Mouse (Mus musculus) megakaryocyte progenitor cell, adult 5-6 weeks (primary cell): Measurements from ENCODE around the gene Ube4a. TPM values are rescaled to one million over a fixed set of nuclear protein-coding genes. Genes with fewer than 3 reads are reported as not detected.
"Not testable (repeated sequence)": the region's sequence is repeated elsewhere in the genome, so short reads cannot be mapped to it uniquely, and the experiment has no call there.

Experiments
- ATAC-seq: replicated peaks from 2 replicates; pipeline ENCODE4 v1.8.0; 2016; ENCODE audit warnings: mild to moderate bottlenecking, moderate TSS enrichment, inconsistent platforms; ENCODE audit not compliant: poor library complexity
- total RNA-seq, 2 experiments: library from RNA; stranded (forward) in 1 of 2; stranded (reverse) in 1 of 2; fragments of 157-497, 149-512 nt in 1 of 2; fragments of 200-1000 nt in 1 of 2; gene quantifications; 2 replicates each; pipeline versions ENCODE4 v1.2.3 to v1.2.4; 2015 to 2017

Gene Ube4a
- total RNA-seq, 2 experiments from 2014 or later, result 32.4 to 48.1 TPM

DNA sequence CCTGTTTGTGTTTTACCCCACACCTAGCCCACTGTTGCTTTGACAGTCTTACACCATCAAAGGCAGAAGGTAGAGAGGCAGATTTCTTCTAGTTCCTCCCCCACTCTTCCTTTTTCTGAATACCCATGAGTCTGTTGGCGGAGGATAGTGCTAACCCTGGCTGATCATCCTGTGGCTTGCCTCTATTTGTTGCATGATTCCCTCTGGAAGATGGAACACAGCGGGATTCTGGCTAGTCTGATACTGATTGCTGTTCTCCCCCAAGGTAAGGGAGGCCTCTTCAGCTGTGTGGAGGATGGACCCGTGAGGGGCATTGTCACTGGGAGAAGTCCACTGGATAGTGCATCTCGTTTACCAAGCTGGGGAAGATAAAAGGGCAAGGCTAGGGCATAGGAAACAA is 16.3 kb upstream of the Ube4a start, which contains the start of gene Cd3d:
Gene Cd3d (plus strand): TSS at position 111 of the 400 bp plus-strand sequence.
- ATAC-seq, result no peak

DNA sequence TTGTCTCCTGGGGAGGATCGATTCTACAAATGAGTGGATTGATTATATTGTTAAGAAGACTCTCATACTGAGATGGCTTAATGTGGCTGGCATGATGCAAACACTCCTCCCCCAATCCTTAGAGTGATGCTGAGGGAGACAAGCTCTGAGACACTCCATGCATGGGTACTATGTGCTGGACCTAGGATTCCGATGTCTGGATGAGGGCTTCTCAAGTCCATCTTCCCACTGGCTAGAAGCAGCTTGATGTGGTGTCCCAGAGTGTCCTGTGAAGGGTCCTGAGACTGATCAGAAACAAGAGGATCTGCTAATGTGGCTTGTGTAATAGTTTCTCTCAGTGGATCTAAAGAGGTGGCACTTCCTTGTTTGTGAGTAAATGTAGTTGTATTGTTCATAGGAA is 15.7 kb upstream of the Ube4a start:
- ATAC-seq, result no peak

DNA sequence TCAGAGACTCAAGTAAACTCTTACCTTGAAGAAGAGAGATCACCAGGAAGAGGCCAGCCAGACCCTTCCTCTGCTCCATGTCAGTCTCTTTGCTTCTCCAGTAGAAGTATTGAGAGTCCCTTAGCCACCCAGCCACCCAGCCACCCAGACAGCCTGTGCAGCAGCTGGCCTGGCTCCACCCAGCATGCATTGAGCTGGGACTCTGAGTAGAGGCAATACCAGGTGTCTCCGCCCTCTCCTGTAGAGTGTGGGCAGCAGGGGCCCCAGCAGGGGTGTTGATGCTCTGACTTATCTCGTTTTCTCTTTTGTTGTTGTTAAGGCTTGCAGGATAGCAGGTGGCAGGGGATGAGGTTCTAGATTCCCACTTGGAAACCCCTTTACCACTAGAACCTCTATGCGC is 14.8 kb upstream of the Ube4a start, which contains the start of gene Cd3g:
Gene Cd3g (minus strand): TSS at position 190 of the 400 bp plus-strand sequence.
- ATAC-seq, result 0 out of 2 replicates have a peak, but pooled peaks have one; percentile 29

DNA sequence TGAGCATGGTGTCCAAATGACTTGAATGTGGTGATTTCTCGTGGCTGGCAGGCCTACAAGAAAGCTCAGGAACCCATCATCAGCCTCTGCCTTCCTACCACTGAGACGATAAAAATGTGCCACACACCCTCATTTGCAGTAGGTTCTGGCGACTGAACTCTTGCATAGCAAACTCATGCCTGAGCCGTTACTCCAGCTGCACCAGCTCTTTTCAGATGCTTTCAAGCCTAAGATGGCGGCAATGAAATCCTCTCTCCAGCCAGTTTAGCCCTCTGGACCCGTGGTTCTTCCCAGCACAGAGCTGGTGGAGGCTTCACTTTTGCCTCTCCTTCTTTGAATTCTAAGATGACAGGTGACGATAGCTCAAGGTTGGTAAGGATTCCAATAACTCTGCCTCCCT is 14.4 kb upstream of the Ube4a start:
- no peak for ATAC-seq

DNA sequence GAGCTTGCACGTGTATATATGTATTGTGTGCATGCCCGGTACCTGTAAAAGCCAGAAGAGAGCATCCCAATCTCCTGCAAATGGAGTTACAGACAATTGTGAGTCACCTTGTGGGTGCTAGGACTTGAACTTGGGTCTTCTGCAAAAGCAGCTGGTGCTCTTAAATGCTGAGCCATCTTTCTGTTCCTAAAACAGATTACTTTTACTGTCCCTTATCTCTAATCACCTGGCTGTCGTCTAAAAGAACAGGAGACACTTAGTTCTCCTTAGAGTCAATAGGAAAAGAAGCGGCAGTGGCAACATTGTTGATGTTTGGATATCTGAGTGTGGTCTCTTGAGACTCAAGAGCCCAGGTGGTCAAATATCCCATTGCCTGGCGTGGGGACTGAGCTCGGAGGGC is 12.4 kb upstream of the Ube4a start:
- no peak for ATAC-seq

DNA sequence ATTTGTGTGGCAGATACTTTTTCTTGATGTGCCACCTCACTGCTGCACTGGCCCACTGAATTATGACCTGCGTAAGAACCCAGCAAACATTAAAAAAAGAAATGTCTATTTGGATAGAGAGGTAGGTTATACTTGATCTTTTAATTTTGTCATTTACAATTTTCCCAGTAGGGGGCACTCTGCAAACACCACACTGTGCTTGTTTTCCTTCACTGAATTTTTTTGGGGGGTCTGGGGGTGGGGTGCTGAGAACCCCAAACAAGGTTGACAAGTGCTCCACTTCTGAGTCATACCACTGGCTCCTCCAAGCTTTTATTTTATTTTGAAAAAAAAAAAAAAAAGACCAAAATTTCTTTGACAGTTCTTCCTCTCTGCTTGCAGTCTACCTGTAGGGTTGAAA is 4.0 kb upstream of the Ube4a start:
- no peak for ATAC-seq

DNA sequence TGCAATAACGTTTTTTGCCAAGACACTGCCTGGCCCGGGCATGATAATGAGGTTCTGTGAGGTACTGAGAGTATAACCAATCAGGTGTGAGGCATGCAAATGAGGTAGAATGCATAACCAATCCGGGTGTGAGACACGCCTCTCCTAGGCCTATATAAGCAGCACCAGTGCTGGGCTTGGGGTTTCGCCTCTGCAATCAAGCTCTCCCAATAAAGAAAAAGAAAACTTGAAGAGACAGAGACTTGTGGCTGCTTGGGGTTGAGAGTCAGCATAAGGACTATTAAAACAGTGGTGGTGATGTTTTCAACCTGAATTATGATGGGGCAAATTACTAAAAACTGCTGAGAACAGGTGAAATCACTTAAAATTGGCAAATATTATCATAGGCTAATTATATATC is 2.4 kb upstream of the Ube4a start:
- ATAC-seq, result not testable (repeated sequence)

DNA sequence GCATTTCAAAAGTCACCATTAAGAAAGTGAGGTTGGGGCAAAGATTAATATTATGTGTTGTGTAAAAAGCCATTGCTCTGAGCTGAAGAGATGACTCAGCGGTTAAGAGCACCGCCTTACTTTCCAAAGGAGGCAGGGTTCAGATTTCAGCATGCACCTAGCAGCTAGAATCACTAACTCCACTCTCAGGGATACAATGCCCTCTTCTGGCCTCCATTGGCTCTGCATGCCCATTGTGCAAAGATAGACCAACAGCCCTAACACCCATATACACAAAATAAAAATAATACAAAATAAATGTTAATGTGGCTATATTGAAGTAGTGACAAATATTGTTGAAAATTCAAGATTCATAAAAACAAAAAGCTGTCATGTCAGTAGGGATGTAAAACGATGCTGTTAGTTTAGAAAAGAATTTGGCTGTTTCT is 1.4 kb upstream of the Ube4a start:
- peak; percentile 87 for ATAC-seq

DNA sequence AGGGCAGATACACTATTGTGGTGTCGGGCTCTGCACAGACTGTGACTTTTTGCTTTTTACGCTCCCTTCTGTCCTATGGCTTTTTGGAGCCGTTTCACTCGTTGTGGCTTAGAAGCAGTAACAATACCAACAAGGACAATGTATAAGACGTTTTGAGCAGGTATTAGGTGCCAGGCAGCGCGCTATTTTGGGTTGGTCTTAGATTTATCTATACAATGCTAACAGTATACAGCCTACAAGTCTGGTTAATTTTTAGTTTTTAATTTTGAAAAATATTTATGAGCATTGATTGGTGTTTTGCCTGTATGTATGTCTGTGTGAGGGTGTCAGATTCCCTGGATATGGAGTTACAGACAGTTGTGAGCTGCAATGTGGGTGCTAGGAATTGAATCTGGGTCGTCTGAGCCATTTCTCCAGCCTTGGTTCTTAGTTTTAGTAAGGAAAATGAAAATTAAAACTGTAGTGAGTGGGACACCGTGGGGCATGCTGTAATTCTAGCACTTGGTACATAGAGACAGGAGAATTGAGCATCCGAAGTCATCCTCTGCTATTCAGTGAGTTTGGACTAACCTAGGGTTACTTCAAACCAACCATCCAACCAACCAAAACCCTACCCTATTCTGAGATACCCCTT is 550 bp upstream of the Ube4a start:
- ATAC-seq, result no peak

DNA sequence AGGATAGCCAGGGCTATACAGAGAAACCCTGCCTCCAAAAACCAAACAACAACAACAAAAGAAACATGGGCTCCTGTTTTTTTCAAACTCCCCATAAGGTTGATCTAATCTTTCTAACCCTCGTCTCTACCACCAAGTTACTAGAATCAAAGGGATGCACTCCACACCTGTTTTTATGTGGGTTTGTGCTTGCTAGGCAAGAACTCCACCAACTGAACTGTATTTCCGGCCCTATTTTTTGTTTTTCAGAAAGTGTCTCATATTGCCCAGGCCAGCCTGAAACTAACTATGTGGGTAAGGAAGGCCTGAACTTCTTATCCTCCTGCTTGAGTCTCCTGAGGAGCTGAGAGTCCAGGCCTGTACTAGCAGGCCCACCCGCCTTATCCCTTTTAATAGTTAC is 11.0 kb downstream of the Ube4a start:
- ATAC-seq, result no peak

DNA sequence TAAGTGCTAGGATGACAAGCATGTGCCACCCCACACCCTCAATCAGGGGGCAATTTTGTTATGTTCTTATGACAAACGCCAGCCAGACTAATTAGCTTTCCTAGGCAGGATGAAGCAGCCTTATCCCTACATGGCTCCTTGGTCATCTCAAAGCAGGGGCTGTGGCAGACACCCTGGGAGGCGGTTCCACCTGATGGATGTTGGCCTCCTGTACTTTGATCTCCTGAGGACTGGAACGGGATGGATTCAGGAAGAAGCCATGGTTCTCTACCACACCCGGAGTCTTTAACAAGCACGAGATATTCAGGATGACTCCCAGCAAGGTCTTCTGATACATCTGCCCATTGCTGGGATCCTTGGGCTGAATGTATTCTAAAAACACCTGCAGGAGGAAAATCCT is 17.6 kb downstream of the Ube4a start:
- ATAC-seq, result no peak

DNA sequence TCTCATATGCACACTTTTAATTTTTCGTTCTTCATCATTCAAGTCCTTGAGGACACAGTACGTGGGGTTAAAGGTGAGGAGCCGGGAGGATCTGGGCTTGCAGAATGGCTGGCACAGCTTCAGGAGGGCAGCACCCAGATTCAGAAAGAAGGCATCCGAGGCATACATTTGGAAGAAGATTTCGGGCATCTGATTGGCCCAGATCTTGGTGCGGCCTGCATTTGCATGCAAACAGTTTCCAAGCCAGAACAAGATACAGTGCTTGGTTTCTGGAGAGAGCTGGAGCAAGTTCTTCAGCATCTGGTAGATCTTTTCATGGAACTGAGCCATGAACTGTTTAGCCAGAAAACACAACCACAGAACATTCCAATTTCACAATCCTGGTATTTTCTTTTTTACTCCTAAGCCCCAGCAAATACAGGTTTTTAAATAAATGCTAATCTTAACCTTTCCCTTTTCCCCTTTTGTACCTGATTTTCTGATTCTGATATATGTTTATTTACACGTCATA is 19.2 kb downstream of the Ube4a start:
- ATAC-seq, result no peak

DNA sequence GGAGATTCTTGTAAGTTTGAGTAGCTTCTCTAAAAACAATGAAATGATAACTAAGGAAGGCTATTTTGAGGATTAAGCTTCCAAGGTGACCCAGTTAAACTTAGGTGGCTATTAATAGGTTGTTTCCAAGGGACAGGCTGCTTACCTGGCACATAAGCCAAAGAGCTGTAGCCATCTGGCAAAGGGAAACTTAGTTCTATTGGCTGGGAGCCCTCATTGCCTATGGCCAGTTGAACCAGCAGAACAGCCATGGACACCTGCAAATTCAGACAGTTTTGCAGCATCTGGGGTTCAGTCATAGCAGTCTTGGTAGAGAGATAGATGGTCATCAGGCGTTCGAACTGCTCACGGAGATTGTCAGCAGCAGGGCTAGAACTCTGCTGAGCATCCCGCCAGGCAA is 23.0 kb downstream of the Ube4a start:
- ATAC-seq, result no peak

DNA sequence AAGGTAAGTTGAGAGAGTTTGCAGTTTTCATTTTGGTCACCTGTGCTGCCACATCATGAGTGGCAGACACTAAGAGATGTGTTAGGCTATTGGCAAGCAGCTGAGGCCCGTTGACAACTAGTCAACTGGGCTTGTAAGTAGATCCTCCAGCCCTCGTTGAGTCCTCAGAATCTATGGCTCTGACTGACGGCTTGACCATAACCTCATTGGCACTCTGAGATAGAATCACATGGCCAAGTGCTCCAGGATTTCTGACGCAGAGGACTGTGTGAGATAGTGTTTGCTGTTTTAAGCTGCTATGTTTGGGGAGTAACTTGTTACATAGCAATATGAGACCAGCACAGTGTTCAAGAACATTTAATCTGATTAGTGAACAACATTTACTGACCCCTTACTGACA is 23.6 kb downstream of the Ube4a start:
- ATAC-seq, result no peak

DNA sequence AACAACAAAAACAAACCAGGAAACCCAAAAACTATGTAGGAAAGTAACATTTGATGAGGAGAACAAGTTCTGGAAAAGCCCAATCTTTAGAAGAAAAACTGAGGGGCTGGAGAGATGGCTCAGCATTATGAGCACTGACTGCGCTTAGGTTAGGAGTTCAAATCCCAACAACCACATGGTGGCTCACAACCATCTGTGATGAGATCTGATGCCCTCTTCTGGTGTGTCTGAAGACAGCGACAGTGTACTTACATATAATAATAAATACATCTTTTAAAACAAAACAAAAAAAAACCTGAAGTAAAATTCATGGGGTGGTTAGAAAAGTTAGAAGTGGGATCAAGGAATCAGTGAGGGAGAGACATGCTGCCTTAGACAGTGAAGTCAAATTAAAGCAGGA is 43.9 kb downstream of the Ube4a start:
- no peak for ATAC-seq

DNA sequence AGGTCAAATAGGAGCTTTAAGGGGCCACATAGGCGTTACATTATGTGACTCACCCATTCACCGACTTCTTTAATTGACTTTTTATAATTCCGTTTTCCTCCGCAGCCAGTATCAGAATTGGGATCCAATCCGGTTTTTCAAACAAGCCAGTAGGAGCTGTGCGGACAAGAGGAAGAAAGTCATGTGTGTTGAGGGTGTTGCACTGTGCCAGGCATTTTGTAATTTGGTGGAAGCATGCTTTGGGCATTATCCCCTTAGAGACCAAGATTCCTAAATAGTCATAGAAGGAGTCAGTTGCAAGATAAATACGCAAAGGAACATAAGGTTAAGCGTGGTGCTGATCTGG is 44.3 kb downstream of the Ube4a start:
- peak; percentile 77 for ATAC-seq

DNA sequence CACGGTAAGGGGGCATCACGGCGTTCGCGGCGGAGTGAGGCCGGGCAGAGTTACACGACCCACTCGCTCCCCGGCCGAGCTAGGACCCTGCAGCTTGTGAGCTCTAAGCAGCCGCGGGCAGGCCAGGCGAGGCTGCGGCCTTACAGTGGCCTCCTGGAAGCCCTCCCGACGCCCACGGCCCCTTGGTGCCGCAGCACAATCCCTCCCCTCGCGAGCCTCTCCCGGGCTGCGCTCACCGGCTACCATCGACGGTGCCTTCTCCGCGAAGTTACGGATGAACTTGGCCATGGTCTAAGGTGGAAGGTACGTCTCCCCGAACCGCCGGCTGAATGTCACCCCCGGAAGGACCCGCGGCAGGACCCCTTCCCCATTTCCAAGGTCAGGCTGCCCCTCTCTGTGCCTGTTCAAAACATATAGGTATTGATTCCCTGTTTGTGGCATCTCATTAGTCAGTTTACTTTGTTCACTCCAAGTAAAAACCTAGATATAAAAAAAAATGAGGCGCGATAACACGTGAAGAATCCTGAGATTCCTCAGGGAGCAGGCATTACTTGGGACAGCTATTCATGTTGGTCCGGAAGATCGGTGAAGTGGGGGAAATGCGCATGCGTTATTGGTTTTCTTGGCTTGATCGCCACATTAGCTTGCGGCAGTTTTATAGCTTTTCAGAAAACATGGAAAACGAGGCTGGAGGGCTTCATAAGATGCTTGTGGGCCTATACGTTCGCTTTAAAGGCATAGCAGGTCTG is 44.9 kb downstream of the Ube4a start, which contains the start of gene Atp5l:
Gene Atp5l (minus strand): TSS at position 369 of the 749 bp plus-strand sequence.
- ATAC-seq, result peak; percentile 82

DNA sequence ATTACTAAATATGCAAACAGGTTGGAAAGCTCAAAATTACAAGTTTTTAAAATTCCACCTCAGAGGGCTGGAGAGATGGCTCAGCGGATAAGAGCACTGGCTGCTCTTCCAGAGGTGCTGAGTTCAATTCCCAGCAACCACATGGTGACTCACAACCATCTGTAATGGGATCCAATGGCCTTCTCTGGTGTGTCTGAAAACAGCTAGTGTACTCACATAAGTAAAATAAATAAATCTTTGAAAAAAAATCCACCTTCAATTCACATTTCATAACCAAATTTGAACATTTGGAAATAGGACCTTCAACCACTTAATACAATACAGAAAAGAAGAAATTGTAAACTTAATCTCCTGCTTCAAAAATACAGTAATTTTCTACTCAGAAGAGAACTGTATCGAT is 45.8 kb downstream of the Ube4a start:
- no peak for ATAC-seq

DNA sequence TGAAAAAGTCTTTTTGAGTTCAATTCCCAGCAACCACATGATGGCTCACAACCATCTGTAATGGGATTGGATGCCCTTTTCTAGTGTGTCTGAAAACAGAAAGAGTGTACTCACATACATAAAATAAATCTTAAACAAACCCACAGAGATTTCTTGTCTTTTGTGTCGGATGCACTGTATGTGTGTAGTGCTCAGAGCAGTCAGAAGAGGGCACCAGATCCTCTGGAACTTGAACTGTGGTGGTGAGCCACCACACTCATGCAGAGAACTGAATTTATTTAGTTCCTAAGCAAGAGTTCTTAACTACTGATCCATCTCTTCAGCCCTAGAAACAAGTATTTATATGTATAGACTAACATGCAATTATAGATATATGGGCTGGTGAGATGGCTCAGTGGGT is 49.2 kb downstream of the Ube4a start:
- peak; percentile 64 for ATAC-seq

DNA sequence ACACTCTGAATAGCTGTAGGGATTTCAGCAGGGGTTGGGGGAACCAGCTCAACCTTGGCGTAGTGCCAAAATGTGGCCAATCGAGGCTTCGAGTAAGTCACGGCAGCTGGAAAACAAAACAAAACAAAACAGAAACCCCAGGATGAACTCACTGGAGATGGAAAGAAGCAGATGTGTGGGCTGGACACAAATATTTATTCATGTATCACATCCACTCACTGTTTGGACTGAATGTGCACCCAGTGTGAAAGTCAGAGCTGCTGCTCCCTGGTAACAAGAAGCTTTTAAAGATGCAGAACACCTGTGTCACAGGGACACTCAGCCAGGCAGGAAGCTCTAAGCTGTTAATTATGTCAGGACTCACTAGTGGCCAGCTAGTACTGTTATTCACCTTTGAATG is 50.7 kb downstream of the Ube4a start:
- no peak for ATAC-seq

DNA sequence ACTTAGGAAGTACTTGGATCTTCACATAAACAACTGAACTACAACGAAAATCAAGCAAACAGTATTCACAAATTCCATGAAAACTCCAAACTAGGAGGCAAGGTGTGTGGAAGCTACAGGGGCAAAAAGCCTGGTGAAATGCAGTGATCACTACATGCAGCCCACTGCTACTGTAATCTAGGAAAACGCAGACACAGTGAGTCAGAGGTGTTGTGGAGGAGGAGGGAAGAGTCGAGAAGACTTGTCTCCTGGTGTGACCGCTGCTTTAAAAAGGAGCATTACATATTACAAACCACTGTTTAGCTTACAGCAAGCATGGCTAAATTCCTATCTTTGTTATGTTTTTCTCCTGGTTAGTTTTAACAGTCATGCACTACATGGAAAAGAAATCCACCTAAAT is 54.0 kb downstream of the Ube4a start:
- no peak for ATAC-seq

DNA sequence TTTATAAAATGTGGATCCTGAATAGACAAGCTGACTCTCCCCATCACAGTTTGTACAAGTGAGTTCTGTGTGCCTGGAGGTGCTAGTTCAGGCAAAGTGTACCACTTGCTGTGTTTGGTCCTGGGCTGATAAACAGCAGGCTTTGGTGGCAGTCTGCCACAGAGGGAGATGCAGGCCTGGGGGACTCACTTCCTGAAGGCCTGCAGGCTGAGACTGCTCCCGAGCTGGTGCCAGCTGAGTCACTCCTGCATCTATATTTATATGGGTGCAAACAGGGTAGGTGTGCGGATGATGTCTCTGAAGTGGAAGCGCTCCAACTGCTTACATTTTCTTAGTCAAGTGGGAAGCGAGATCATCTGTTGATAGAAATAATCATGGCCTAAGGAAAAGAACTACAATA is 59.8 kb downstream of the Ube4a start:
- peak; percentile 86 for ATAC-seq
